Mouse (Mus musculus): ENCODE measurements around the gene Lrfn1.

GRCm38 (mm10) chr7:28477363-28477762, 25.6 kb downstream of the Lrfn1 start:
- TF ChIP-seq CTCF (IDR thresholded peaks at IDR 0.05; ENCODE audit: low read depth) (no peak), EP300 (IDR thresholded peaks at IDR 0.05; ENCODE audit: low read depth) (no peak)
